Mouse (Mus musculus) embryonic fibroblast, embryonic 13.5 days (primary cell): ENCODE data around the gene Wbp2. TPM values are rescaled to one million over a fixed set of nuclear protein-coding genes. Genes with fewer than 3 reads are reported as not detected.

Source experiments
- H3K27ac ChIP-seq: 2 replicates; pipeline ENCODE4 v1.5.1; 2012; ENCODE audit warnings: low read length, control low read depth, inconsistent platforms; ENCODE audit not compliant: insufficient read depth
- H3K4me1 ChIP-seq: 2 replicates; pipeline ENCODE4 v1.6.1; 2011; ENCODE audit warnings: low read length; ENCODE audit not compliant: control insufficient read depth, insufficient read depth
- H3K4me3 ChIP-seq: 2 replicates; pipeline ENCODE4 v1.5.1; 2011; ENCODE audit warnings: mild to moderate bottlenecking, control low read depth, low read length; ENCODE audit not compliant: insufficient read depth
- CTCF ChIP-seq: IDR thresholded peaks from 2 replicates; pipeline ENCODE4 v1.5.1; 2011; ENCODE audit warnings: mild to moderate bottlenecking, control low read depth, low read length, moderate library complexity, borderline replicate concordance; ENCODE audit not compliant: insufficient read depth
- POLR2A ChIP-seq: IDR thresholded peaks from 2 replicates; pipeline ENCODE4 v1.6.1; 2011; ENCODE audit warnings: low read depth, mild to moderate bottlenecking, control low read depth, low read length, moderate library complexity
- polyA plus RNA-seq: library from polyadenylated mRNA; stranded (reverse); fragments of >200 nt; gene quantifications from 2 replicates; pipeline ENCODE4 v1.2.4, GENCODE M21; 2011; ENCODE audit warnings: low read depth; ENCODE audit not compliant: missing spikeins, insufficient read length

The Wbp2 gene
- polyA plus RNA-seq, 1 experiment: 55.1 TPM

DNA sequence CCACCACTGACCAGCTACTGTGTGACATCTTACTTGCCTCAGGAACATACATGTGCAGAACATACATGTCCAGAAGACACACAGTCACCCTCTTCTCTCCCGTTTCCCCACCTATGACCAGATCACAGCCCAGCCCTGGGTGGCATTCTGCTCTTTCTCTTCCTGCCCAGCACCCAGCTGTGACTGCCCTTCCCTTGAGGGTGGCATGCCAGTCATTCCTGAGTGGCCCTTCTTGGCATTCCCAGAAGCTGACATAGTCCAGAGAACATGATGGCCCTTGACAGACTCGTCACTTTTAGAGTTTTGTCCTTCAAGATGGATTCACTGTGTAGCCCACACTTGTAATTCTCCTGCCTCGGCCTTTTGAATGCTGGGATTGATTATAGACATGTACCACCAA lies 14.2 kb downstream of the Wbp2 start:
- no peak overlapping the region for H3K27ac ChIP-seq
- H3K4me3 ChIP-seq: no peak overlapping the region
- no peaks in the 10 kb centered on the region for H3K4me1 ChIP-seq

DNA sequence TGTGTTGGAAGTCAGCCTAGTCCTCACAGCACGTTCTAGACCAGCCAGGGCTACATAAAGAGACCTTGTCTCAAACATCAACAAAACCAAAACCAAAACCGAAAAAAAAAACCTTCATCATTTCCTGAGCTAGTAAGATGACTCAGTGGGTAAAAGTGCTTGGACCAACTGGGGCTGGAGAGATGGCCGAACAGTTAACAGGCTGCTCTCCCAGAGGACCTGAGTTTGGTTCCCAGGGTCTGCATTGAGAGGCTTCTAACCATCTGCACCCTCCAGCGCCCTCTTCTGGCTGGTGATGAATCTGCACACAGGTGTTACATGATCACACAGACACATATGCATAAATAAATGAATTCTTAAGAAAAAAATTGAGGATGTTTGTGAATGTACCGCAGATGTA lies 15.3 kb downstream of the Wbp2 start:
- no peak overlapping the region for H3K27ac ChIP-seq
- no peak for TF ChIP-seq CTCF
- TF ChIP-seq POLR2A: no peak

More for the DNA sequence above, 14.2 kb downstream of the Wbp2 start:
- TF ChIP-seq POLR2A (no peak), CTCF (no peak)

DNA sequence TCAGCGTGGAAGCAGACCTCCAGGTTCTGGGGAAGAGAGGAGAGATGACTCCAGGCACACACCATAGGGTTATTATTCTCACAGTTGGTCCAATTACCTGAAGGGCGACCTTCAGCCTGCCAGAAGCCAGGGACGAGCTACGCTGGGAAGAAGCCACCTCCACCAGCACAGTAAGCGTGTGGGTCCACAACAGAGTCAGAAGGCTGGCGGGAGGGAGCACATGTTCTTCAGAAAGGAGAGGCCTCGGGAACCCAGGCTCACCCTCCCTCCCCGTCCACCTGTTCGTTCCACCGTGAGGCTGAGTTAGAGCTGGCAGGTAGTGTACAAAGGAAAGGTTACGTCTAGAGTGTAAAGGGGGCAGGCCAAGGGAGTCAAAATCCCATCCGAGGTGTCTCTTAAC lies 21.4 kb downstream of the Wbp2 start:
- no peak for TF ChIP-seq POLR2A
- TF ChIP-seq CTCF: no peak

More for the DNA sequence above, 15.3 kb downstream of the Wbp2 start:
- H3K4me1 ChIP-seq: no peaks in the 10 kb centered on the region
- H3K4me3 ChIP-seq: no peak overlapping the region

DNA sequence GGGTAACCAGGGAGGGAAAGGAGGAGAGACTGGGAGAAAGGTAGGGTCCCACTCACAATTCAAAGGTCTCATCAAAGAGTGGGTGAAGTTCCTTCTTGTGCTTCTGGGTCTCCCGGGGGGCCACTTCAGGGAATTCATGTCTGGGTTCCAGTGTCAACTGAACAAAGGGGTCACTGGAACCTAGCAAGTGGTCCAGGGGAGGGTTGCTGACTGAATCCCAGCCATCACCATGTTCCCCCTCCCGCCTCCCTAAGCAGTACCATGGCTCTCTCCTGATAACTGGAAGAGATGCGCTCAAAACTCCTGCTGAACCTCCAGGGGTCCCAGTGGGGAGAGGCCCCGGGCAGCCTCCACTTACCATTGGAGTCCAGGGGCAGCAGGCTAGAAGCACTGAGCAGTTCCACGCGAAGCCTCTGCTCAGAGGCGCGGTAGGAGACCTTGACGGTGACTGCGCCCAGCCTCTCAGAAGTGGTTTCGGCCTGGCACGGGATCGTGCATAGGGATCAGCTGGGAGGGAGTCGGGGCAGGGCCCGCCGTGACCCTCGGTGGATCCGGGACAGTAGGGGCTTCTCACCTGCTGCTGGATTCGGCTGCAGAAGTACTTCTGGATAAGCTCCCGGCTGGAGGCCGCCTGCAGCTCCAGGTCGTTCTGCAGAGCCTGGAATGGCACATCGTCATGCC lies 22.5 kb downstream of the Wbp2 start:
- no peak overlapping the region for H3K4me3 ChIP-seq
- TF ChIP-seq POLR2A: no peak
- TF ChIP-seq CTCF: no peak
- H3K4me1 ChIP-seq: no peaks in the 10 kb centered on the region
- no peak overlapping the region for H3K27ac ChIP-seq

More for the DNA sequence above, 21.4 kb downstream of the Wbp2 start:
- Histone ChIP-seq H3K27ac (no peak overlapping the region), H3K4me1 (no peaks in the 10 kb centered on the region), H3K4me3 (no peak overlapping the region)

DNA sequence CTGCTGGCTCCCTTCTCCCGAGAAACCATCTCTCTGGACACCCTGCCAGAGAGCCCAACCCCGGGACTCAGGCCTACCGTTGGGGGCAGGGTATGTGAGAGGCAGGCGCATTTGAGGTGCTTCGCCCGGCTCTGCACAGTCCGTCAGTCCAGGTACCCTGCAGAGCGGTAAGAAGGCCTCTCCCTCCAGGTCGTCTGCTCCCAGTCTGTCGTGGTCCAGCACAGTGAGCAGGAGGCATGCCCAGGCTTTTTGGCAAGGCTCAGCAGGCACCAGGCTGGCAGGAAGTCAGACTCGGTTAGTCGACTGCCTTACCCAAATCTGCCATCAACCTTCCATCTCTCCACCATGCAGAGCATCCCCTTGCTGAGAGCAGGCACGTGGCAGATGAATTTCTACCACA lies 23.2 kb downstream of the Wbp2 start:
- no peak overlapping the region for H3K27ac ChIP-seq
- TF ChIP-seq POLR2A: no peak
- no peak overlapping the region for H3K4me3 ChIP-seq
- no peaks in the 10 kb centered on the region for H3K4me1 ChIP-seq

DNA sequence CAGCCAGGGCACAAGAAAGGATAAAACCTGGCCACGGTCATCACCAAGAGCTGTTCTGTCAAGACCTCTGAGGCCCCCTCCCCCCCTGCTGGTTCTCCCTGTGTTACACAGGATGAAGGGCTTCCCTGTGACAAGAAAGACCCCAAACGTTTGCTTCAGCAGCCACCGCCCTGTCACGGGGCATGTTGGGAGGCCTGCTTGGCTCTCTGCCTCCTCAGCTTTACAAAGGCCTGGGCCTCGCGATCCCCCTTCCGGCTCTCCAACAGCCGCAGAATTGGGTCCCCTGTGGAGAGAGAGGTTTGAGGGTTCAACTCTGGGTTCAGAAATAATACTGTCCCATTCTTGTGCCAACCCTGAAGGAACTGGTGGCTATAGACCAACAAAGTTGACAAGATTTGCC lies 24.3 kb downstream of the Wbp2 start:
- no peak overlapping the region for H3K27ac ChIP-seq
- TF ChIP-seq POLR2A: no peak
- no peak for TF ChIP-seq CTCF
- no peaks in the 10 kb centered on the region for H3K4me1 ChIP-seq
- H3K4me3 ChIP-seq: no peak overlapping the region

DNA sequence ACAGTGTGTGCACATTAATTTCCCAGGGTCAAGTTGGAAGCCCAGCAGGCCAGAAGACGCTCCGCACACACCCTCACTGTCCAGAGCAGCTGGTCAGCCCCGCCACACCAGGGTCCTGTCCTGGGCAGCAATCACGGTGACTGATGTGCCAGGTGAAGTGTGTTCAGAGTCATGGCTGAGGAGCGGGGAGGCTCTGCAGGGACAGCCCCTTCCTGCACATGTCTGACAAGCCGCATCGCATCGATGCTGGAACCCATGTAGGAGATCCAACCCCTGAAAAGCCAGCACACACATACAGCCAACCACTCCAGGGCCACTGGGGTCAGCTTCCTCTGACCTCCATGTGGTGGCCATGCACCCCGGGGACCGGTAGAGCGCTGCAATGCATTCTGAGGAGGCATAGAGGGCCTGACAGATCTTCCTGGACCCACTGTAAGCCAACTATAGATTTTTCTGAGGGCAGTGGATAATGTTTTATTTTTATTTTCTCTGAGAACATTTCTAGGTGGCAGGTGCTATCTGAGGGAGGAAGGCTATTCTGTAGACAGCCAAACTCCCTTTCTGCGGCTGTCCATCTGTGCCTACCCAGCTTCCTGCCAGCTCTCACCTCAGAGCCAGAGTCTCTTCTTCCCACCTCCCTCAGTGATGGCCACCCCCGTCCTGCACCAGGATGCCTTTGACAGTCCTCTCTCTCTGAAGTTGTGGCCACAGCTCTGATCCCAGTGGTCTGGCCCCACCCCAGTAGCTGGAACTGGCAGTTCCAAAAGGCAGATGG lies 25.0 kb downstream of the Wbp2 start:
- no peak overlapping the region for H3K4me3 ChIP-seq
- no peak for TF ChIP-seq CTCF
- no peak for TF ChIP-seq POLR2A
- no peak overlapping the region for H3K27ac ChIP-seq
- H3K4me1 ChIP-seq: no peaks in the 10 kb centered on the region

DNA sequence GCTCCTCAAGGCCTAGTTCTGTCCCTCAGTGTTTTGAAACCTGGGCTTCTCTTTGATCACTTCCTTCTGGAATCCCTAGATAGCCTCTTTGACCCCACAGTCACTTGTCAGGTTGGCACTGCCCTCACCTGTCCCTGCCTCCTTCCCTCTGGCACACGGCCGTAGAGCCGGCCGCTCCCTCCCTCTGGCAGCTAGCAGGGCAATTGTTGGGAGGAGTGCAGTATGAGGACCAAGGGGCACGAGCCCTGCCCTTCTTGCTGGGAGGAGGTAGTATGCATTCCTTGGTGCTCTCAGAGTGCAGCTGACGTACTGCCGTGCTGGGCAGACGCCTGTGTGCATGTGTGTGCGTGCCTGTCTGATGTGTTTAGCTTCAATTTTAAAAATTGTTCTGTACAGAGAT lies 26.2 kb downstream of the Wbp2 start:
- Histone ChIP-seq H3K4me3 (no peak overlapping the region), H3K4me1 (no peaks in the 10 kb centered on the region), H3K27ac (no peak overlapping the region)
- TF ChIP-seq CTCF (no peak), POLR2A (no peak)

DNA sequence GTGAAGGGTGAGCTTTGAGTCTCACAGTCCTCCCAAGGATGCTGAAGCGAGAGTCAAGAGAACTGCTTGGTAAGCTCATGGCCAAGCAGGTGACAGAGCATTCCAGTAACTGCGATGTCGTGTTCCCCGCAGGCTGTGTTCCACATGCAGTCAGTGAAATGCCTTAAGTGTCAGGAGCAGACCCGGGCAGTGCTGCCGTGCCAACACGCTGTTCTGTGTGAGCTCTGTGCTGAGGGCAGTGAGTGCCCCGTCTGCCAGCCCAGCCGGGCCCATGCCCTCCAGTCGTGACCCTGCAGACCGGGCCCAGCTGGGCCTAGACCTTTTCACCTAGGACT lies 27.1 kb downstream of the Wbp2 start:
- Histone ChIP-seq H3K4me3 (no peak overlapping the region), H3K27ac (no peak overlapping the region), H3K4me1 (no peaks in the 10 kb centered on the region)
- TF ChIP-seq POLR2A: no peak
- TF ChIP-seq CTCF: no peak

DNA sequence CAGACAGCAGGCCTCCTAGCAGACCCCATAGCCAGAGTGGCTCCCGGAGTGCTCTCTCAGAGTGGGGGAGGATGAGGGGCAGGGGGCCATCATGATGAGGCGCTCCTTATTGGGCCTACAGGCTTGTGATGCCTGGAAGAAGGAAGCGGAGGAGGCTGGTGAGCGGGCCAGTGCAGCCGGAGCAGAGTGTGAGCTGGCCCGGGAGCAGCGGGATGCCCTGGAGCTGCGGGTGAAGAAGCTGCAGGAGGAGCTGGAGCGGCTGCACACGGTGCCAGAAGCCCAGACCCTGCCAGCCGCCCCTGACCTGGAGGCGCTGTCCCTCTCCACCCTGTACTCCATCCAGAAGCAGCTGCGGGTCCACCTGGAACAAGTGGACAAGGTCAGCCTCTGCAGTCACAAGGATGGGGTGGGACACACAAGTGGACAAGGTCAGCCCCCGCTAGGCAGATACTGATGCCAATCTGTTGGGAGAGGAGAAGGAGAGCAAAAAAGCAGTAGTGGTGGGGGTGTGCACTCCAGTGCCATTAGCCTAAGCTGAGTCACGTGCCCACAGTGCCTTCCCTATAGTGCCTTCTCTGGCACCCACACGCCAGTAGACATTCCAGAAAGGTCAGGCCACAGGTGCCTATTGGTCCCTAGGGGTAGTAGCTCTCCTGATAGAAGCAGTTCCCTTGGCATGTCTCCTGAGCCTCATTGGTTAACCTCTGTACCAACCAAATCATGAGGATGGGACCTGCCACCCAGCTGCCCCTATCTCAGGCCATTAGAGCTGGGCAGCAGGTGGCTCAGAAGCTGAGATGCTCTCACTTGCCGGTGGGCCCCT lies 27.7 kb downstream of the Wbp2 start:
- H3K27ac ChIP-seq: no peak overlapping the region
- H3K4me3 ChIP-seq: no peak overlapping the region
- TF ChIP-seq CTCF: no peak
- no peak for TF ChIP-seq POLR2A
- no peaks in the 10 kb centered on the region for H3K4me1 ChIP-seq
